Mouse (Mus musculus) ES-Bruce4 (cell line): ENCODE data around the gene Bloc1s6. TPM values are rescaled to one million over a fixed set of nuclear protein-coding genes. Genes with fewer than 3 reads are reported as not detected.

Experiments used
- H3K27ac ChIP-seq: 2 replicates; pipeline ENCODE4 v1.5.1; 2012; ENCODE audit warnings: low read length, inconsistent platforms; ENCODE audit not compliant: insufficient read depth
- H3K27me3 ChIP-seq: 2 replicates; pipeline ENCODE4 v1.6.1; 2012; ENCODE audit warnings: mild to moderate bottlenecking, low read length, inconsistent platforms; ENCODE audit not compliant: control insufficient read depth, poor library complexity, insufficient read depth, severe bottlenecking
- H3K36me3 ChIP-seq: 2 replicates; pipeline ENCODE4 v1.6.1; 2012; ENCODE audit warnings: inconsistent platforms, mild to moderate bottlenecking, low read length, moderate library complexity; ENCODE audit not compliant: control insufficient read depth, poor library complexity, insufficient read depth, severe bottlenecking
- H3K4me1 ChIP-seq: one replicate; pipeline ENCODE4 v1.8.1; 2011; ENCODE audit warnings: low read length; ENCODE audit not compliant: control insufficient read depth, insufficient read depth
- H3K4me3 ChIP-seq: 2 replicates; pipeline ENCODE4 v1.5.1; 2011; ENCODE audit warnings: low read depth, mild to moderate bottlenecking, low read length
- H3K9ac ChIP-seq: 2 replicates; pipeline ENCODE4 v1.6.1; 2012; ENCODE audit warnings: low read depth, mild to moderate bottlenecking, inconsistent platforms; ENCODE audit not compliant: poor library complexity, severe bottlenecking
- H3K9me3 ChIP-seq: replicated peaks from 2 replicates; pipeline ENCODE4 v1.6.1; 2012; ENCODE audit warnings: mild to moderate bottlenecking, low read length, inconsistent platforms; ENCODE audit not compliant: control insufficient read depth, poor library complexity, insufficient read depth, severe bottlenecking
- CTCF ChIP-seq: IDR thresholded peaks from one replicate; pipeline ENCODE4 v1.8.1; 2011; ENCODE audit warnings: low read depth, low read length
- EP300 ChIP-seq: IDR thresholded peaks from 2 replicates; pipeline ENCODE4 v1.6.1; 2011; ENCODE audit warnings: low read depth, low read length; ENCODE audit not compliant: insufficient read depth
- POLR2A ChIP-seq: IDR thresholded peaks from one replicate; pipeline ENCODE4 v1.8.1; 2011; ENCODE audit warnings: low read length; ENCODE audit not compliant: insufficient read depth
- polyA plus RNA-seq: library from polyadenylated mRNA; stranded (reverse); fragments of >200 nt; gene quantifications from 2 replicates; pipeline ENCODE4 v1.2.4, GENCODE M21; 2011; ENCODE audit warnings: low read depth; ENCODE audit not compliant: missing spikeins, insufficient read depth, insufficient read length

Bloc1s6 gene
- polyA plus RNA-seq, 1 experiment, result 34.8 TPM

GRCm38 (mm10) chr2:122716301-122716842, 21.9 kb upstream of the Bloc1s6 start:
- no peaks in the 10 kb centered on the region for H3K4me1 ChIP-seq
- H3K4me3 ChIP-seq, result no peak overlapping the region
- no peak overlapping the region for H3K9ac ChIP-seq
- H3K9me3 ChIP-seq, result no peaks in the 10 kb centered on the region
- H3K27me3 ChIP-seq, result no peaks in the 10 kb centered on the region
- TF ChIP-seq EP300 (no peak), CTCF (no peak), POLR2A (no peak)
- H3K27ac ChIP-seq, result no peak overlapping the region
- no peaks in the 10 kb centered on the region for H3K36me3 ChIP-seq

GRCm38 (mm10) chr2:122719232-122719631, 19.1 kb upstream of the Bloc1s6 start:
- Histone ChIP-seq H3K27me3 (no peaks in the 10 kb centered on the region), H3K4me1 (no peaks in the 10 kb centered on the region), H3K4me3 (no peak overlapping the region), H3K27ac (no peak overlapping the region), H3K36me3 (no peaks in the 10 kb centered on the region), H3K9me3 (no peaks in the 10 kb centered on the region), H3K9ac (no peak overlapping the region)
- no peak for TF ChIP-seq POLR2A
- no peak for TF ChIP-seq EP300
- TF ChIP-seq CTCF, result no peak

- Histone ChIP-seq H3K9ac (no peak overlapping the region), H3K27ac (no peak overlapping the region), H3K36me3 (no peaks in the 10 kb centered on the region), H3K27me3 (no peaks in the 10 kb centered on the region), H3K4me3 (no peak overlapping the region), H3K4me1 (no peaks in the 10 kb centered on the region), H3K9me3 (no peaks in the 10 kb centered on the region)
- TF ChIP-seq CTCF, result no peak
- TF ChIP-seq EP300, result no peak
- TF ChIP-seq POLR2A, result no peak
Observed at GRCm38 (mm10) chr2:122720564-122720963, 17.7 kb upstream of the Bloc1s6 start.

- Histone ChIP-seq H3K4me3 (no peak overlapping the region), H3K27me3 (no peaks in the 10 kb centered on the region), H3K4me1 (no peaks in the 10 kb centered on the region), H3K9me3 (no peaks in the 10 kb centered on the region), H3K36me3 (no peaks in the 10 kb centered on the region), H3K9ac (no peak overlapping the region), H3K27ac (no peak overlapping the region)
- no peak for TF ChIP-seq POLR2A
- TF ChIP-seq CTCF, result peak; percentile 81
- no peak for TF ChIP-seq EP300
Observed at GRCm38 (mm10) chr2:122725604-122726003, 12.7 kb upstream of the Bloc1s6 start.

GRCm38 (mm10) chr2:122731456-122731855, 6.8 kb upstream of the Bloc1s6 start:
- no peak overlapping the region for H3K27ac ChIP-seq
- TF ChIP-seq EP300 (no peak), POLR2A (no peak), CTCF (no peak)
- no peak overlapping the region for H3K4me3 ChIP-seq
- no peaks in the 10 kb centered on the region for H3K27me3 ChIP-seq
- H3K9ac ChIP-seq, result no peak overlapping the region
- H3K4me1 ChIP-seq, result no peaks in the 10 kb centered on the region
- H3K9me3 ChIP-seq, result no peaks in the 10 kb centered on the region
- no peaks in the 10 kb centered on the region for H3K36me3 ChIP-seq

- no peak for TF ChIP-seq CTCF
- TF ChIP-seq POLR2A, result no peak
- TF ChIP-seq EP300, result no peak
- Histone ChIP-seq H3K4me3 (peak overlapping the region; percentile 98), H3K9me3 (no peaks in the 10 kb centered on the region), H3K4me1 (no peaks in the 10 kb centered on the region), H3K36me3 (no peaks in the 10 kb centered on the region), H3K27ac (no peak overlapping the region), H3K27me3 (no peaks in the 10 kb centered on the region), H3K9ac (peak overlapping the region; percentile 58)
Observed at GRCm38 (mm10) chr2:122739023-122739422, 720 bp downstream of the Bloc1s6 start.
